Mouse (Mus musculus) brain, embryonic 14.5 days (tissue): Measurements from ENCODE around the gene Tmem266.

Source experiments
- CTCF ChIP-seq: fragments of 200-500 bp; IDR thresholded peaks from 2 replicates; pipeline ENCODE4 v1.5.1; 2012; ENCODE audit warnings: inconsistent platforms, mild to moderate bottlenecking, moderate library complexity, borderline replicate concordance; ENCODE audit not compliant: insufficient read depth, insufficient read length; ENCODE audit errors: extremely low read depth
- POLR2A ChIP-seq: fragments of 200-500 bp; IDR thresholded peaks from 2 replicates; pipeline ENCODE4 v1.6.1; 2012; ENCODE audit warnings: mild to moderate bottlenecking, inconsistent platforms, borderline replicate concordance; ENCODE audit not compliant: poor library complexity, insufficient read depth, insufficient read length, severe bottlenecking; ENCODE audit errors: extremely low read depth

DNA sequence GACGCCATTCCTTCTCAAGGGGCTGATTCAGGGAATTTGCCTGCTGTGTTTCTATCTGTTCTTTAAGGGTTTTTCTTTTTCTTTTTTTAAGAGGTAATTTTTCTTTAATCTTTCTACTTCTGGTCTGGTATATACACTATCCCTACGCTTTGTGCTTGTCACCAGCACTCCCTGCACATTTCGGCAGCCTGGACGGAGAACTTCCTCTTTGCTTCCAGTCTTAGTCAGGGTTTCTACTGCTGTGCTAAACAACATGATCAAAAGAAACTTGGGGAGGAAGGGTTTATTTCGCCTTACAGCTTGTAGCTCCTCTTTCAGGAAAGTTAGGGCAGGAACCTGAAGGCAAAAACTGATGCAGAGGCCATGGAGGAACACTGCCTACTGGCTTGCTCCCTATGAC, 18.3 kb upstream of the Tmem266 start:
- TF ChIP-seq CTCF = no peak
- TF ChIP-seq POLR2A = no peak
